Mouse (Mus musculus) midbrain, embryonic 12.5 days (tissue): ENCODE data around the gene Mtx1. TPM values are rescaled to one million over a fixed set of nuclear protein-coding genes. Genes with fewer than 3 reads are reported as not detected.
"Not testable (repeated sequence)": the region's sequence is repeated elsewhere in the genome, so short reads cannot be mapped to it uniquely, and the experiment has no call there.

Source experiments
- ATAC-seq: fragments of 200-750 bp; cut with Nextera tagmentation; 2 replicates; pipeline ENCODE4 v1.8.0; 2017; ENCODE audit warnings: low read depth, moderate TSS enrichment, moderate library complexity; ENCODE audit not compliant: low FRiP score
- H3K27ac ChIP-seq: fragments of 300-500 bp; sonication (generic); replicated peaks from 2 replicates; pipeline ENCODE4 v1.5.1; 2016; ENCODE audit warnings: mild to moderate bottlenecking
- H3K27me3 ChIP-seq: fragments of 300-500 bp; sonication (generic); 2 replicates; pipeline ENCODE4 v1.6.1; 2016; ENCODE audit warnings: mild to moderate bottlenecking
- H3K36me3 ChIP-seq: fragments of 300-500 bp; sonication (generic); 2 replicates; pipeline ENCODE4 v1.6.1; 2016
- H3K4me1 ChIP-seq: fragments of 300-500 bp; sonication (generic); 2 replicates; pipeline ENCODE4 v1.6.1; 2016
- H3K4me2 ChIP-seq: fragments of 300-500 bp; sonication (generic); replicated peaks from 2 replicates; pipeline ENCODE4 v1.6.1; 2016; ENCODE audit warnings: mild to moderate bottlenecking, moderate library complexity
- H3K4me3 ChIP-seq: fragments of 300-500 bp; sonication (generic); 2 replicates; pipeline ENCODE4 v1.5.1; 2016; ENCODE audit warnings: mild to moderate bottlenecking
- H3K9ac ChIP-seq: fragments of 300-500 bp; sonication (generic); replicated peaks from 2 replicates; pipeline ENCODE4 v1.6.1; 2016; ENCODE audit warnings: mild to moderate bottlenecking, moderate library complexity
- H3K9me3 ChIP-seq: fragments of 300-500 bp; sonication (generic); 2 replicates; pipeline ENCODE4 v1.6.1; 2016; ENCODE audit warnings: mild to moderate bottlenecking
- WGBS: fragments of 180-500 bp; shearing (Covaris S2); methylation state at CpG from one replicate; pipeline ENCODE4 v1.1.7; 2016; 5-methylcytosine and 5-hydroxymethylcytosine counted together
- polyA plus RNA-seq: library from polyadenylated mRNA; unstranded; fragments of >200 nt; fragmentation: Nextera tagmentation; extraction: Ambion mirVana; gene quantifications from 2 replicates; pipeline ENCODE4 v1.2.1, GENCODE M21; 2016

Mtx1 gene
- polyA plus RNA-seq, 1 experiment from 2014 or later: 185 TPM

DNA sequence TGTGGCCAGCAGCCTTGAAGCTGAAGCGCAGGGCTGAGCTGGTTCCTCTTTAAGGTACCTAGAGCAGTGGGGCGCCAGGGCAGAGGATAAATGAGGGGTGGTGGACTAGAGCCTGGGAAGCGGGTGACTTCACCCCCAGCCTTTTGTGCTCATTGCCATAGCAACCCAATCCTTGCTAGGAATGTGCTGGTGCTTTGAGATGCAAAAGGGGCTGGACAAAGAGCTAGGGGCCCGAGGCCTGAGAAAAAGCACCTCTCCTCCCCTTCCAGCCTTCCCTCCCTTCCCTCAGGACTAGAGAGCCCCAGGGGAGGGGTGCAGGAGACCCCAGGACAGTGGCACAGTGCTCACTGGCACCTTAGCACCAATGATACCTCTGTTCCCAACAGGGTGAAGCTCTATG, 970 bp downstream of the Mtx1 start:
- Histone ChIP-seq H3K27me3 (no peaks in the 10 kb centered on the region), H3K27ac (peak overlapping the region; percentile 98), H3K4me3 (peak overlapping the region; percentile 77), H3K9me3 (no peaks in the 10 kb centered on the region), H3K9ac (peak overlapping the region; percentile 93), H3K4me1 (peaks cover 71% of the 10 kb centered on the region), H3K36me3 (peaks cover 35% of the 10 kb centered on the region), H3K4me2 (peak overlapping the region; percentile 93)
- ATAC-seq: peak; percentile 80
- 11% methylated on average over 4 of the region's 4 CpGs for WGBS

DNA sequence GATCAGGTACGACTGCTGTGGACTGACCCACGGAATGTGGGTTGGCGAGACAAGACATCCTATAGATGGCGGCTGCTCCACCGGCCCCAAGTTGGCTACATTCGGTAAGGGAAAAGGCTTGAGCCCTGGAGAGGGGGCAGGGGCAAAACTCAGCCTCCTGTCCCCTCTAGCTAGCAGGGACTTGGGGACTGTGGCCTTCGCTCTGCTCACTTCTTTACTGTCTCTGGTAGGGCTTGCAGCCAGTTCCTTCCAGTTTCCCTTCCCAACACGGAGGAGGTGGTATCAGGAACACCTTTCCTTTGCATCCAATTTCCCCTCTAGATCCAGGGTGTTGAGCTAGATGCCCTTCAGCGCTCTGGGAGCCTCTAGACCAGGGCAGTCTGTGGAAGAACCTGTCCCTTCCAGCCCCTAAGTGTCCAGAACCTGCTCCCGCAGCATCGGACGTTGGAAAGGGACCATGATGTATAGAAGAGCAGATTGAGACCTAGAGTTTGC, 1.5 kb downstream of the Mtx1 start:
- Histone ChIP-seq H3K9me3 (no peaks in the 10 kb centered on the region), H3K4me1 (peaks cover 72% of the 10 kb centered on the region)
- no peak for ATAC-seq

DNA sequence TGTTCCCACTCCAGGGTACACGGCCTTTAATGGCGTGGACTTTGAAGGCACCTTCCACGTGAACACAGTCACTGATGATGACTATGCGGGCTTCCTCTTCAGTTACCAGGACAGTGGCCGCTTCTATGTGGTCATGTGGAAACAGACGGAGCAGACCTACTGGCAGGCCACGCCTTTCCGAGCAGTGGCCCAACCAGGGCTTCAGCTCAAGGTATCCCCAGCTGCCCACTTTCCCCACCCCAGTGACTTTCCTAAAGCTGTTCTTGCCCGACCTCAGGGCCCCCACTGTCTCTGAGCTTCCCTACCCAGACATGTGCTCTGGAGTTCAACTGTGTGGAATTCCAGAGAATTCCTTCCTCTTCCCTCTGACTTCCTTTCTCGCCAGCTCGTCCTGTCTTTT, 2.1 kb downstream of the Mtx1 start:
- peaks cover 77% of the 10 kb centered on the region for H3K4me1 ChIP-seq

More for the DNA sequence above, 1.5 kb downstream of the Mtx1 start:
- H3K4me3 ChIP-seq: peak overlapping the region; percentile 77
- WGBS: 16% methylated on average over 12 of the region's 12 CpGs
- H3K36me3 ChIP-seq: peaks cover 38% of the 10 kb centered on the region
- peak overlapping the region; percentile 93 for H3K9ac ChIP-seq
- peak overlapping the region; percentile 93 for H3K4me2 ChIP-seq
- H3K27ac ChIP-seq: peak overlapping the region; percentile 98
- no peaks in the 10 kb centered on the region for H3K27me3 ChIP-seq

DNA sequence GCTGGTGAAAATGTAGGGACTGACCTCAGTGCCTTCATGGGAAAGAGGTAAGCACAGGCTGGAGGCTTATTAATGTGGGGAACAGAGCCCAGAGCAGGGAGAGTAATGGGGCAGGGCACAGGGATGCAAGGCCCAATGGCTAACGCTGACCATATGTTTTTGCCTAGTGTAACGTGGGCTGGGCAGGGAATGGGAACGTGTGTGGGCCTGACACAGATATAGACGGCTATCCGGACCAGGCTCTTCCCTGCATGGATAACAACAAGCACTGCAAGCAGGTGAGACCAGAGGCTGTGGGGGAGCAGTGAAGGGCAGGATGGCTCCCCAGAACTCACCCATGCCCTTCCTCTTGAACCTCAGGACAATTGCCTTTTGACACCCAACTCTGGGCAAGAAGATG, 5.7 kb downstream of the Mtx1 start:
- Histone ChIP-seq H3K36me3 (peaks cover 61% of the 10 kb centered on the region), H3K9ac (no peak overlapping the region), H3K4me3 (no peak overlapping the region), H3K4me2 (no peak overlapping the region), H3K9me3 (no peaks in the 10 kb centered on the region), H3K27me3 (no peaks in the 10 kb centered on the region), H3K27ac (peak overlapping the region; percentile 49), H3K4me1 (peaks cover 71% of the 10 kb centered on the region)
- WGBS: 75% methylated on average over 5 of the region's 5 CpGs
- no peak for ATAC-seq

More for the DNA sequence above, 2.1 kb downstream of the Mtx1 start:
- H3K27me3 ChIP-seq: no peaks in the 10 kb centered on the region
- H3K36me3 ChIP-seq: peaks cover 44% of the 10 kb centered on the region
- ATAC-seq: no peak
- peak overlapping the region; percentile 98 for H3K27ac ChIP-seq
- peak overlapping the region; percentile 77 for H3K4me3 ChIP-seq
- 27% methylated on average over 11 of the region's 11 CpGs for WGBS
- H3K4me2 ChIP-seq: peak overlapping the region; percentile 93
- H3K9ac ChIP-seq: peak overlapping the region; percentile 93
- H3K9me3 ChIP-seq: no peaks in the 10 kb centered on the region

DNA sequence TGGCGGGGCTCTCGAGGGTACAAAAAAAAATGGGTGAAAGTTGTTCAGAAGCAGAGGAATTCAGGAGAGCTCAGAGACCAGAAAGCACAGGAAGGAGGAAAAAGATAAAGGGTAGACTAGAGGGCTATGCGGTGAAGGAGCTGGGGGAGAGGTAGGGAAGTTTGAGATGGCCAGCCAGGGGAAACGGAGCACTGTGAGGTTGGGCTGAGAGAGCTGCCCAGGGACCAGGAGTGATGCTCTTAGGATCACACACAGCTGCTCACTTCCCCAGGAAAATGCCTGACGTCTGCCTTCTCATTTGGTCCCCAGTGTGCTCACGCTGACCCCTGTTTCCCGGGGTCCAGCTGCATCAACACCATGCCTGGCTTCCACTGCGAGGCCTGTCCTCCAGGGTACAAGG, 7.3 kb downstream of the Mtx1 start:
- Histone ChIP-seq H3K27ac (peak overlapping the region; percentile 63), H3K4me1 (peaks cover 73% of the 10 kb centered on the region), H3K36me3 (peaks cover 60% of the 10 kb centered on the region), H3K4me3 (no peak overlapping the region), H3K9ac (no peak overlapping the region), H3K9me3 (no peaks in the 10 kb centered on the region), H3K4me2 (no peak overlapping the region), H3K27me3 (no peaks in the 10 kb centered on the region)
- no peak for ATAC-seq
- WGBS: 46% methylated on average over 8 of the region's 8 CpGs

DNA sequence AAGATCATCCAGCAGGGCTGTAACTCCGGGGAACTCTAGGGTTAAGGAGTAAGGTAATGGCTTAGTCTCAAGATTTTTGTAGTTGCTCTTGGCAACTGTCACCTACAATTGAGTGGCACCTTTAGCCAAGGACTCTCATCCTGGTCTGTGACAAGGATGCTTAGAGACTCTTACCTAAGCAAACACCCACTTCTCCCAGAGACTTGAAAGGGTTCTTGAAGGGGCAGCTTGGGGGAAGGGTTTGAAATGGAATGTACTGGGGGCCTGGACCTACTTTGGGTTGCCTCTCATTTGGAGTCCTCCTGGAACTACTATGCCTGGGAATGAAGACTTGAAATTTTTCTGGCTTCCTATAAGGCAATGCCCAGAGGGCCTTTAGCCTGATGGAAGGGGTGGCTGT, 8.6 kb downstream of the Mtx1 start:
- H3K4me2 ChIP-seq: no peak overlapping the region
- 0 out of 2 replicates have a peak overlapping the region, but pooled peaks have one; percentile 49 for H3K27ac ChIP-seq
- H3K9me3 ChIP-seq: no peaks in the 10 kb centered on the region
- no peak overlapping the region for H3K4me3 ChIP-seq
- no peak overlapping the region for H3K9ac ChIP-seq
- peaks cover 48% of the 10 kb centered on the region for H3K36me3 ChIP-seq
- 67% methylated on average over 1 of the region's 1 CpGs for WGBS
- peaks cover 61% of the 10 kb centered on the region for H3K4me1 ChIP-seq
- ATAC-seq: no peak
- H3K27me3 ChIP-seq: no peaks in the 10 kb centered on the region

DNA sequence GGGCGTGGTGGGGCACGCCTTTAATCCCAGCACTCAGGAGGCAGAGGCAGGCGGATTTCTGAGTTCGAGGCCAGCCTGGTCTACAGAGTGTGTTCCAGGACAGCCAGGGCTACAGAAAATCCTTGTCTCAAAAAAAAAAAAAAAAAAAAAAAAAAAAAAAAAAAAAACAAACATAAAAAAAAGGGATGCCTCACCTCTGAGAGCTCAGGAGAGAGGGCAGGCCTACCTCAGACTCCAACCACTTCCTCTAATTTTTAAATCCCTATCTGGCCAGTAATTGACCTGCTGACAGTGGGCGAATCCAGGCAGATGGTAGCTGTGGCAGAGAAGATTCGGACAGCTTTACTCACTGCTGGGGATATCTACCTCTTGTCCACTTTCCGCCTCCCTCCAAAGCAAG, 10.5 kb downstream of the Mtx1 start:
- H3K4me2 ChIP-seq: peak overlapping the region; percentile 77
- H3K36me3 ChIP-seq: peaks cover 31% of the 10 kb centered on the region
- H3K27ac ChIP-seq: peak overlapping the region; percentile 98
- H3K9ac ChIP-seq: 0 out of 2 replicates have a peak overlapping the region, but pooled peaks have one; percentile 24
- not testable (repeated sequence) for H3K9me3 ChIP-seq, H3K27me3 ChIP-seq, ATAC-seq, H3K4me3 ChIP-seq
- H3K4me1 ChIP-seq: peaks cover 59% of the 10 kb centered on the region
- WGBS: 71% methylated on average over 7 of the region's 7 CpGs

DNA sequence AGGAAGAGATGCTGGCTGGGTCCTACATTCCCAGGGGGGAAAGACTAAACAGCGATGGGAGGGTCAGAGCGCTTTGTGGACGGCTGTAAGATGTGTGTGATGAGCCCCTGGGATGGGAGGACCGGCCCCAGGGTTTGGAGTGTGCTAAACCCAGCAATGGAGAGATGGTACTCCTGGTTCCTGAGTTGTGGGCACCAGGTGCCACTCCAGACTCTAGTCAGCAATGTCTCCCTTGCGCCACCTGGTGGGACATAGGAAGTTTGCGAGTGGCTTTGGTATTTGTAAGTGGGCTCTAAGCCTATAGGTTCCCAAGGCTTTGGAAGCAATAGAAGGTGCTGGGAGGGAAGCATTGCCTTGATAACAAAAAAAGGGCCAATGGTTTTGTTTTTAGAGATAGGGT, 11.0 kb downstream of the Mtx1 start:
- ATAC-seq: peak; percentile 34
- under 1% methylated on average over 6 of the region's 6 CpGs for WGBS
- H3K4me1 ChIP-seq: peaks cover 56% of the 10 kb centered on the region
- H3K27ac ChIP-seq: peak overlapping the region; percentile 98
- H3K9ac ChIP-seq: peak overlapping the region; percentile 57
- H3K27me3 ChIP-seq: no peaks in the 10 kb centered on the region
- H3K4me3 ChIP-seq: peak overlapping the region; percentile 83
- no peaks in the 10 kb centered on the region for H3K9me3 ChIP-seq
- H3K36me3 ChIP-seq: peaks cover 25% of the 10 kb centered on the region
- H3K4me2 ChIP-seq: peak overlapping the region; percentile 77

DNA sequence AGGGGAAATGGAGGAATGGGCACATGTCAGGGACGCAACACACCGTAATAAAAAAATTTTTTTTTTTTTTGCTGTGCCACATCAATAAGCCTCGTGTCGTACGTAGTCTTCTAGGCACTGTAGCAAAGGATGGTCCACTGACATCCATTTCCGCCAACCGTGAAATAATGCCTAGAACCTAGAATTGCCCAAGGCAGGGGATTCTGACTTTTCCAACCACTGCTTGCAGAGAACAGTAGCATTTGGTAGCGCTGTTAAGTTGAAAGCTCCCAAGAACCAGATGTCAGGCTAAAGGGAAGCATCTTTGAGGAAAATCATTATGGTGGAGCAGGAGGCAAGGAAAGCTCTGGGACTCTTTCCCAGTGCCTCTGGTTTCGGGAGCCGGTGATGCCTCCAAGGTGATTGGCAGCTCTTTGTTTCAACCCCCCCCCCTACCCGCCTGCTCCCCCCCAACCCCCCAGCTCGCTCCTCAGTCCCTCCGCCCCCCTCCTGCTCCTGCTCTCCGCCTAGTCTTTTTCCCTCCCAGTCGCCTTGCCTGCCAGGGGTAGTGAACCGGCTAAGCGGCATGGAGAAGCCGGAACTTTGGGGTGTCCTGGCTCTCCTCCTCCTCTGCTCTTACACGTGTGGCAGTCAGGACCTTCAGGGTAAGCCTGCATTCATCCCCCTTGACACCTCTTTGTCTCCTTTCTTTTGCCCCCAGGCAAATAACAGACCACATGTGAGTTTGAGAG, 12.0 kb downstream of the Mtx1 start, which contains the start of gene Thbs3:
Gene Thbs3, plus strand, starts transcription at position 500 of the 731 bp plus-strand sequence.
- peak within 1 kb of the TSS; percentile 57 for H3K9ac ChIP-seq
- H3K4me2 ChIP-seq: peak within 1 kb of the TSS; percentile 77
- peak within 1 kb of the TSS; percentile 98 for H3K27ac ChIP-seq
- H3K4me1 ChIP-seq: peaks cover 51% of the 10 kb centered on the region
- ATAC-seq: 0 out of 2 replicates have a peak, but pooled peaks have one; percentile 4
- H3K4me3 ChIP-seq: peak within 1 kb of the TSS; percentile 83
- no peaks in the 10 kb centered on the region for H3K27me3 ChIP-seq
- under 1% methylated on average over 19 of the region's 19 CpGs for WGBS
- no peaks in the 10 kb centered on the region for H3K9me3 ChIP-seq
- peaks cover 24% of the 10 kb centered on the region for H3K36me3 ChIP-seq

DNA sequence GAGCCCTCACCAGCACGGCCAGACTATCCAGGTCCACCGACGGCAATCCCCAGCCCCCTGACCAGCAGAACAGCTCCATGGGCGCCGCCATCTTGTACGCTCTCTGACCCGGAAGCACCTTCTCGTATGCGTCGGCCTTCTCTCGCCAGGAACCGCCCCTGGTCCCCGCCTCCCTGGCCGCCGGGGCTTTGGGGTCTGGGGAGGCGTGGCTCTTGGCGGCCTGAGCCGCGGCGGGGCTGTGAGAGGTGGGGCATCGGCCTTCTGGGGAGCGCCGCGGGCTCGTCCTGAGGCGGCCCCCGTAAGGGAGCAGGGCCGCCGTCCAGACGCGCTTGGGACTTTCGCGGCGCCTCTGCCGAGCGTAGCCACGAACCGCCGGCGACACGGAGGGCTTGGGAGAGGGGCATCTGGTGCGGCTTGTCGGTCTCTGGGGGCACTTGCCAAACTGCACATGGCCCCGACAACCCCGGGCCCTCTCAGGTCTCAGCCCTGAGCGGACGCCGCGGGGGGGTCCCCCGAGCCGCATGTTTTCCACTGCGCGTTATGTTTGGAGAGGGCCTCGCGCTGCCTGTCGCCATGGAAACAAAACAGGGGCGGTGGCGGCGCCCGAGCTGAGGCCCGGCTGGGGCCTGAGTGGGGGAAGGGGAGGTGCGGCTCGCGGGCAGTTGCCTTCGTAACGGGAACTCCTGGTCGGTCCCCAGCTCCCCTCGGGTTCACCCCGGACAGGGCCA, 12.9 kb downstream of the Mtx1 start:
- H3K4me3 ChIP-seq: peak overlapping the region; percentile 83
- peak overlapping the region; percentile 77 for H3K4me2 ChIP-seq
- no peaks in the 10 kb centered on the region for H3K9me3 ChIP-seq
- WGBS: under 1% methylated on average over 69 of the region's 69 CpGs
- peaks cover 44% of the 10 kb centered on the region for H3K4me1 ChIP-seq
- ATAC-seq: peak; percentile 86
- H3K27me3 ChIP-seq: no peaks in the 10 kb centered on the region
- H3K36me3 ChIP-seq: peaks cover 24% of the 10 kb centered on the region
- H3K9ac ChIP-seq: peak overlapping the region; percentile 57
- H3K27ac ChIP-seq: peak overlapping the region; percentile 98

DNA sequence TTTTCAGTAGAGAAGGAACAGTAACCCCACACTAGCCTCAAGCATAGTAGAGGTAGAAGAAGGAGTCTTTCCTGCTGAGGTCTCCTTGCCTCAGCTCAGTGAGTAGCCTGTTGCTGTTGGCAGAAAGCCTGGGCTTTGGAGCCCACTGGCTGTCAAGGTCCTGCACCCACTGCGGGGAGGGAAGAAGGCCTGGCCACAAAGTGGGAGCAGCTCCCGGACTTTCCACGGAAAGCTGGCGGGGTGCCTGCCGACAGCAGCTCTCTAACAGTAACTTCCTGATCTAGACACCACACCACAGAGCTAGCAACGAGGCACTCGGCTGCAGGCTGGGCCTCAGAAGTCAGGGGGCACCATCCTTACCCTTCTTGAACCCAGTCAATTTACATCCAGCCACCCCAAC, 16.2 kb downstream of the Mtx1 start:
- no peak for ATAC-seq
- H3K4me3 ChIP-seq: no peak overlapping the region
- H3K4me2 ChIP-seq: no peak overlapping the region
- no peak overlapping the region for H3K9ac ChIP-seq
- peaks cover 46% of the 10 kb centered on the region for H3K36me3 ChIP-seq
- 84% methylated on average over 7 of the region's 7 CpGs for WGBS
- H3K27me3 ChIP-seq: no peaks in the 10 kb centered on the region
- H3K9me3 ChIP-seq: no peaks in the 10 kb centered on the region
- H3K4me1 ChIP-seq: peaks cover 23% of the 10 kb centered on the region
- H3K27ac ChIP-seq: no peak overlapping the region

DNA sequence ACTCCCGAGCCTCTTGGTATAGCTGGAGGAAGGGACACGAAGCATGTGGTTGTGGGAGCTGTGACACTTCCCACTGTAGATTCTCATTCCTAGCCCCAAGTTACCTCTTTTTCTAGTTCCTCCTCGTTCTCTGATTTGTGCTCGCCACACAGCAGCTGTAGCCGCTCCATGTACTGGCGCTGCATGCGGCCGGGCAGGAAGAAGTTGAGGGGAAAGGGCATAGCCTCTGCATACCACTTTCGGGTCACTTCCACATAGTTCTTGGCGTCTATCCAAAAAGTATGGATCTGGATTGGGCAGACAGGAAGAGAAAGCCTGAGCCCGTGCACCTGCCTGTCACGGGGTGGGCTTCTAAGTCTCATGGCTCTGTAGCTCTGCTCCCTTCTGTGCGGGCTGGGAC, 16.7 kb downstream of the Mtx1 start:
- WGBS: 95% methylated on average over 13 of the region's 13 CpGs
- no peak overlapping the region for H3K4me2 ChIP-seq
- H3K27me3 ChIP-seq: no peaks in the 10 kb centered on the region
- no peak overlapping the region for H3K4me3 ChIP-seq
- ATAC-seq: no peak
- H3K4me1 ChIP-seq: peaks cover 18% of the 10 kb centered on the region
- no peaks in the 10 kb centered on the region for H3K9me3 ChIP-seq
- no peak overlapping the region for H3K9ac ChIP-seq
- peaks cover 52% of the 10 kb centered on the region for H3K36me3 ChIP-seq
- H3K27ac ChIP-seq: no peak overlapping the region
